Mouse (Mus musculus): Measurements from ENCODE around the gene Tprgl.

- TF ChIP-seq POLR2A (IDR thresholded peaks at IDR 0.05; ENCODE audit: insufficient read length, low read depth) (no peak), TCF12 (IDR thresholded peaks at IDR 0.05; ENCODE audit: insufficient read depth, poor library complexity, severe bottlenecking) (no peak)
Measured at GRCm38 (mm10) chr4:154109216-154109849, 51.1 kb downstream of the Tprgl start.
